Mouse (Mus musculus) kidney, adult 2 months (tissue): Measurements from ENCODE around the gene Robo2.

Experiments used
- CTCF ChIP-seq: fragments of 200-500 bp; conservative IDR thresholded peaks from 2 replicates; pipeline ENCODE4 v1.5.1; 2011; ENCODE audit warnings: low read depth, mild to moderate bottlenecking, control low read depth, low read length, moderate library complexity, mixed read lengths; ENCODE audit not compliant: insufficient read depth, insufficient read length
- POLR2A ChIP-seq: fragments of 200-500 bp; IDR thresholded peaks from one replicate; pipeline ENCODE4 v1.6.1; 2011; ENCODE audit warnings: low read depth, low read length, control low read depth

DNA sequence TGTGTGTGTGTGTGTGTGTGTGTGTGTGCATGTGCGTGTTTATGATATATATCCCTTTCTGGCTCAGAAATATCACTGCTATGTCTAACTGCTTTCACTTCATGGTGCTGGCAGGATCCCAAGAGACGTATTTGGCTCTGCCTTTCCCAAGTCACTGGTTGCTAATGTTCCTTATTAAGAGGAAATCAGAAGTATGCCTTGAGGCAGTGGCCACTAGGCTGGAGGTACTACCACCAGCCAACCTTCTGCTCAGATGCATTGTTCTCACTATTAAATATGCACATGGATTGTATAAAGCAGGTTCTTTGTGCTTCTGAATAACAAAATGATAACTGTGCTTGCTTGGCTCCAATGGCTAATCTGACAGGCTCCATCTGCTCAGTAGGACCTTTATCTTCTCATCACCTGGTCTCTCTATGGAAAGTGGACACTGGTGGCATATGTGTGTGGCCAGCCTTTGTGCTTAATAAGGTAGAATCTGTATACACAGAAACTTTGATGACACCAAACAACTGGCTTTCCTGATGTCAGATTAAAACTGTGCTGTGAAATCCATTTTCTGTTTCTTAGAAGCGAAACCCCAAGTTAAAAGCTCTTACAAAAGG lies 229.0 kb downstream of the Robo2 start:
- no peak for TF ChIP-seq CTCF
- no peak for TF ChIP-seq POLR2A
